Mouse (Mus musculus): ENCODE data around the gene Wnt3.

GRCm38 (mm10) chr11:103804126-103804525 lies 30.2 kb downstream of the Wnt3 start:
- TF ChIP-seq POLR2A (IDR thresholded peaks at IDR 0.05; ENCODE audit: insufficient read depth, low read depth, low read length) (no peak), CTCF (IDR thresholded peaks at IDR 0.05) (no peak)

Measured in heart, adult 2 months (tissue).